Mouse (Mus musculus) cerebellum, adult 9-11 months (tissue): Measurements from ENCODE around the gene Mtmr3.
A peak's percentile ranks its signal among the peaks of the same experiment; 100 is the strongest.

Source experiments
- DNase-seq: peaks from one replicate; pipeline ENCODE4 v3.0.0; 2022

Gene Mtmr3

GRCm38 (mm10) chr11:4594608-4595500, at the start of gene Mtmr3:
TSS of gene Mtmr3 (minus strand) at chr11:4594863.
- DNase-seq: peak; percentile 92

GRCm38 (mm10) chr11:4643722-4644121, 49.1 kb upstream of the Mtmr3 start:
- no peak for DNase-seq

GRCm38 (mm10) chr11:4641185-4641584, 46.5 kb upstream of the Mtmr3 start:
- DNase-seq: no peak

GRCm38 (mm10) chr11:4638261-4638660, 43.6 kb upstream of the Mtmr3 start:
- DNase-seq: no peak

- peak; percentile 84 for DNase-seq
Observed at GRCm38 (mm10) chr11:4637534-4638234, 43.0 kb upstream of the Mtmr3 start, which contains the start of gene Ascc2. TSS of gene Ascc2 (plus strand) at chr11:4637747.

GRCm38 (mm10) chr11:4636782-4637342, 42.2 kb upstream of the Mtmr3 start:
- no peak for DNase-seq

- DNase-seq: no peak
Observed at GRCm38 (mm10) chr11:4634395-4634794, 39.7 kb upstream of the Mtmr3 start.

GRCm38 (mm10) chr11:4633420-4633819, 38.8 kb upstream of the Mtmr3 start:
- DNase-seq: no peak

- no peak for DNase-seq
Observed at GRCm38 (mm10) chr11:4629861-4630280, 35.2 kb upstream of the Mtmr3 start.

- DNase-seq: no peak
Observed at GRCm38 (mm10) chr11:4627636-4628035, 33.0 kb upstream of the Mtmr3 start.

GRCm38 (mm10) chr11:4625931-4626330, 31.3 kb upstream of the Mtmr3 start:
- no peak for DNase-seq

- DNase-seq: no peak
Observed at GRCm38 (mm10) chr11:4622997-4623396, 28.3 kb upstream of the Mtmr3 start.

- no peak for DNase-seq
Observed at GRCm38 (mm10) chr11:4622442-4622986, 27.9 kb upstream of the Mtmr3 start.

- no peak for DNase-seq
Observed at GRCm38 (mm10) chr11:4621866-4622265, 27.2 kb upstream of the Mtmr3 start.

- no peak for DNase-seq
Observed at GRCm38 (mm10) chr11:4620501-4621108, 25.9 kb upstream of the Mtmr3 start.

GRCm38 (mm10) chr11:4620017-4620485, 25.4 kb upstream of the Mtmr3 start, which contains the start of gene Gm11032:
TSS of gene Gm11032 (plus strand) at chr11:4620067.
- DNase-seq: no peak

- no peak for DNase-seq
Observed at GRCm38 (mm10) chr11:4611904-4612303, 17.2 kb upstream of the Mtmr3 start.

- no peak for DNase-seq
Observed at GRCm38 (mm10) chr11:4606541-4606940, 11.9 kb upstream of the Mtmr3 start.

GRCm38 (mm10) chr11:4605414-4605813, 10.8 kb upstream of the Mtmr3 start:
- DNase-seq: no peak

- no peak for DNase-seq
Observed at GRCm38 (mm10) chr11:4604441-4604840, 9.8 kb upstream of the Mtmr3 start.

GRCm38 (mm10) chr11:4602691-4603441, 8.2 kb upstream of the Mtmr3 start:
- DNase-seq: no peak

- DNase-seq: no peak
Observed at GRCm38 (mm10) chr11:4601890-4602289, 7.2 kb upstream of the Mtmr3 start.
